Mouse (Mus musculus): ENCODE measurements around the gene Gm20695. TPM values are rescaled to one million over a fixed set of nuclear protein-coding genes. Genes with fewer than 3 reads are reported as not detected.

Gm20695 gene
- polyA plus RNA-seq, 1 experiment: not detected

GRCm38 (mm10) chr16:3951141-3951540 lies 66.7 kb downstream of the Gm20695 start:
- Histone ChIP-seq H3K27ac (ENCODE audit: insufficient read depth, low read depth, low read length) (no peak overlapping the region), H3K36me3 (ENCODE audit: control insufficient read depth, insufficient read depth, low read length) (no peaks in the 10 kb centered on the region), H3K4me3 (ENCODE audit: low read depth, low read length) (no peak overlapping the region), H3K27me3 (ENCODE audit: control insufficient read depth, insufficient read depth, low read length) (no peaks in the 10 kb centered on the region), H3K4me1 (ENCODE audit: control insufficient read depth, insufficient read depth, insufficient read length, low read length) (no peaks in the 10 kb centered on the region; the same call in 1 of the 2 replicates)
- WGBS: 87% methylated on average over 1 of the region's 1 CpGs
- TF ChIP-seq POLR2A (IDR thresholded peaks at IDR 0.05; ENCODE audit: low read depth, low read length): no peak
- TF ChIP-seq CTCF (IDR thresholded peaks at IDR 0.05; ENCODE audit: extremely low read depth, insufficient read length, insufficient replicate concordance, low read depth, low read length): no peak

GRCm38 (mm10) chr16:3956369-3956768 lies 71.9 kb downstream of the Gm20695 start:
- TF ChIP-seq CTCF (IDR thresholded peaks at IDR 0.05; ENCODE audit: extremely low read depth, insufficient read length, insufficient replicate concordance, low read depth, low read length) (no peak), POLR2A (IDR thresholded peaks at IDR 0.05; ENCODE audit: low read depth, low read length) (no peak)
- Histone ChIP-seq H3K4me1 (ENCODE audit: control insufficient read depth, insufficient read depth, insufficient read length, low read length) (no peaks in the 10 kb centered on the region; the same call in 1 of the 2 replicates), H3K36me3 (ENCODE audit: control insufficient read depth, insufficient read depth, low read length) (no peaks in the 10 kb centered on the region), H3K27me3 (ENCODE audit: control insufficient read depth, insufficient read depth, low read length) (no peaks in the 10 kb centered on the region), H3K27ac (ENCODE audit: insufficient read depth, low read depth, low read length) (no peak overlapping the region), H3K4me3 (ENCODE audit: low read depth, low read length) (no peak overlapping the region)
- 49% methylated on average over 6 of the region's 6 CpGs for WGBS

GRCm38 (mm10) chr16:3959261-3959660 lies 74.8 kb downstream of the Gm20695 start:
- Histone ChIP-seq H3K36me3 (ENCODE audit: control insufficient read depth, insufficient read depth, low read length) (no peaks in the 10 kb centered on the region), H3K27ac (ENCODE audit: insufficient read depth, low read depth, low read length) (no peak overlapping the region), H3K27me3 (ENCODE audit: control insufficient read depth, insufficient read depth, low read length) (no peaks in the 10 kb centered on the region), H3K4me1 (ENCODE audit: control insufficient read depth, insufficient read depth, insufficient read length, low read length) (no peaks in the 10 kb centered on the region; the same call in 1 of the 2 replicates), H3K4me3 (ENCODE audit: low read depth, low read length) (no peak overlapping the region)
- TF ChIP-seq POLR2A (IDR thresholded peaks at IDR 0.05; ENCODE audit: low read depth, low read length) (no peak), CTCF (IDR thresholded peaks at IDR 0.05; ENCODE audit: extremely low read depth, insufficient read length, insufficient replicate concordance, low read depth, low read length) (no peak)
- WGBS: 77% methylated on average over 2 of the region's 2 CpGs

GRCm38 (mm10) chr16:3964990-3965389 lies 80.5 kb downstream of the Gm20695 start:
- peaks cover 7% of the 10 kb centered on the region; the same call in 1 of the 2 replicates for H3K4me1 ChIP-seq (ENCODE audit: control insufficient read depth, insufficient read depth, insufficient read length, low read length)
- 42% methylated on average over 10 of the region's 10 CpGs for WGBS

GRCm38 (mm10) chr16:3965534-3965933 lies 81.1 kb downstream of the Gm20695 start:
- WGBS: 66% methylated on average over 3 of the region's 3 CpGs
- no peak overlapping the region for H3K4me3 ChIP-seq (ENCODE audit: low read depth, low read length)
- H3K4me1 ChIP-seq (ENCODE audit: control insufficient read depth, insufficient read depth, insufficient read length, low read length): peaks cover 7% of the 10 kb centered on the region; the same call in 1 of the 2 replicates
- H3K27ac ChIP-seq (ENCODE audit: insufficient read depth, low read depth, low read length): no peak overlapping the region
- no peaks in the 10 kb centered on the region for H3K27me3 ChIP-seq (ENCODE audit: control insufficient read depth, insufficient read depth, low read length)
- no peaks in the 10 kb centered on the region for H3K36me3 ChIP-seq (ENCODE audit: control insufficient read depth, insufficient read depth, low read length)
- no peak for TF ChIP-seq CTCF (IDR thresholded peaks at IDR 0.05; ENCODE audit: extremely low read depth, insufficient read length, insufficient replicate concordance, low read depth, low read length)
- no peak for TF ChIP-seq POLR2A (IDR thresholded peaks at IDR 0.05; ENCODE audit: low read depth, low read length)

More at GRCm38 (mm10) chr16:3964990-3965389, 80.5 kb downstream of the Gm20695 start:
- H3K27ac ChIP-seq (ENCODE audit: insufficient read depth, low read depth, low read length): no peak overlapping the region
- H3K4me3 ChIP-seq (ENCODE audit: low read depth, low read length): no peak overlapping the region
- H3K36me3 ChIP-seq (ENCODE audit: control insufficient read depth, insufficient read depth, low read length): no peaks in the 10 kb centered on the region
- TF ChIP-seq CTCF (IDR thresholded peaks at IDR 0.05; ENCODE audit: extremely low read depth, insufficient read length, insufficient replicate concordance, low read depth, low read length): no peak
- TF ChIP-seq POLR2A (IDR thresholded peaks at IDR 0.05; ENCODE audit: low read depth, low read length): no peak
- no peaks in the 10 kb centered on the region for H3K27me3 ChIP-seq (ENCODE audit: control insufficient read depth, insufficient read depth, low read length)

Other genes starting within 250 kb of the Gm20695 start
- 0.33 and 0.62 TPM in 2 replicates for gene Mefv, start 166.6 kb upstream of the Gm20695 start, polyA plus RNA-seq (2012; rRNA removed)
- 2.5 and 3.8 TPM in 2 replicates for gene Zfp263, start 140.6 kb upstream of the Gm20695 start, polyA plus RNA-seq (2012; rRNA removed)
- not detected in 2 replicates for gene Olfr15, start 53.8 kb upstream of the Gm20695 start, polyA plus RNA-seq (2012; rRNA removed)
- 0.18 and 0.37 TPM in 2 replicates for gene Zfp174, start 37.4 kb upstream of the Gm20695 start, polyA plus RNA-seq (2012; rRNA removed)
- 45.0 and 67.6 TPM in 2 replicates for gene Naa60, start 12.3 kb upstream of the Gm20695 start, polyA plus RNA-seq (2012; rRNA removed)
- 0.66 and 0.87 TPM in 2 replicates for gene Zfp597, start 87 bp upstream of the Gm20695 start, polyA plus RNA-seq (2012; rRNA removed)
- 6.9 and 9.1 TPM in 2 replicates for gene 1700037C18Rik, start 24.0 kb downstream of the Gm20695 start, polyA plus RNA-seq (2012; rRNA removed)
- gene Cluap1, start 24.2 kb downstream of the Gm20695 start, polyA plus RNA-seq (2012; rRNA removed): 0.89 and 2.7 TPM in 2 replicates
- gene Nlrc3, start 92.0 kb downstream of the Gm20695 start, polyA plus RNA-seq (2012; rRNA removed): 6.1 and 9.9 TPM in 2 replicates
- 12.3 and 31.6 TPM in 2 replicates for gene Slx4, start 119.1 kb downstream of the Gm20695 start, polyA plus RNA-seq (2012; rRNA removed)
- 99.2 and 434 TPM in 2 replicates for gene Dnase1, start 152.3 kb downstream of the Gm20695 start, polyA plus RNA-seq (2012; rRNA removed)
- gene Trap1, start 193.2 kb downstream of the Gm20695 start, polyA plus RNA-seq (2012; rRNA removed): 28.8 and 50.8 TPM in 2 replicates